Mouse (Mus musculus) left cerebral cortex, postnatal 10 days (tissue): ENCODE results near the gene Gm10130. TPM values are rescaled to one million over a fixed set of nuclear protein-coding genes. Genes with fewer than 3 reads are reported as not detected.
"Not testable (repeated sequence)": the region's sequence is repeated elsewhere in the genome, so short reads cannot be mapped to it uniquely, and the experiment has no call there.

Experiments used
- DNase-seq, 2 experiments: peaks; one replicate each; pipeline ENCODE4 v3.0.0; 2021 to 2022; ENCODE audit warnings: low spot score in 2 of 2, mixed read lengths in 1 of 2; ENCODE audit errors: extremely low spot score in 1 of 2
- intact Hi-C: fragments of 180-260 bp; cut with DNase I; formaldehyde crosslinking; loops from one replicate; pipeline ENCODE4 v1.15.1; 2025
- total RNA-seq, 2 experiments: library from RNA; stranded (reverse); gene quantifications; 2 replicates each; pipeline ENCODE4 v1.2.3; 2021

The Gm10130 gene
- 1 to 10 TPM; 2.6 to 2.7 TPM for total RNA-seq

DNA sequence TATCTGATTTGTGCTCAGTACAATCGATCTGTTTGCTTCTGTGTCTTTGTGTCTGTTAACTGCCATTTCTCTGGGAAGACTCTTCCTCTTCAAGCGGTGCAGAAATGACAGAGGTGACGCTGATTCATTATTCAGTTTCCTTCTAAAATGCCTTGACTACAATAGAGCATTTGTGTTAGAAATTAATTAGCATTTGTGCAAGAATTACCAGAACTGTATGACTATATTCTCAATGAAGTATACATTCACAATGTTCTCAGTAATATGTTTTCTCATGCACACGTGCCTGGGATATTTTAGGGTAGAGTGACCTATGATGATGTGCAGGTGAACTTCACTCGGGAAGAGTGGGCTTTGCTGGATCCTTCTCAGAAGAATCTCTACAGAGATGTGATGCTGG, at the start of gene Gm10130:
Gene Gm10130, plus strand, starts transcription at position 301 of the 400 bp plus-strand sequence.
- no peak for DNase-seq
- intact Hi-C loops = no loop called here

DNA sequence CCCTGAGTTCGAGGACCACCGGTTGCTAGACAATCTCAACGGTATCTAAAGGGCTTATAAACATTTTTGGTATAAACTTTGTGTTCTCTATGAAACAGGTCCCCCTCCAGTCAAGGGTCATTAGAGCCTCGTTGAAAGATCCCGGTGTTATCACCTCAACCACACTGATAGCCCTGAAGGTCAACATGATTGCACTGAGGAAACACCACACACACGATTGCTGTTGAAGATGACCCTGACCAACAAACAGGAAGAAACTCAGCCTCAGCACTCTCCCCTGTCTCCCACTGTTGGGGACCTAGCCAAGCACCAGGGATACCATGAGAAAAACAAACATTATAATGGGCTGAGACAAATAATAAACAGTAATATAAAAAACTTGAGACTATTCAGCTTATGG, 29.8 kb upstream of the Gm10130 start:
- DNase-seq = no peak
- intact Hi-C loops = no loop called here

GRCm38 (mm10) chr2:150299096-150299495, 24.4 kb upstream of the Gm10130 start:
- intact Hi-C loops = no loop called here
- DNase-seq = no peak

GRCm38 (mm10) chr2:150307183-150307773, 16.2 kb upstream of the Gm10130 start:
- no peak for DNase-seq
- intact Hi-C loops = no loop called here

- DNase-seq = peak; percentile 86 to 91
- intact Hi-C loops = not testable (repeated sequence)
These were observed 12.3 kb upstream of the Gm10130 start for GRCm38 (mm10) chr2:150310952-150311884.

- DNase-seq = no peak
- intact Hi-C loops = no loop called here
These were observed 7.4 kb upstream of the Gm10130 start for GRCm38 (mm10) chr2:150316140-150316539.

DNA sequence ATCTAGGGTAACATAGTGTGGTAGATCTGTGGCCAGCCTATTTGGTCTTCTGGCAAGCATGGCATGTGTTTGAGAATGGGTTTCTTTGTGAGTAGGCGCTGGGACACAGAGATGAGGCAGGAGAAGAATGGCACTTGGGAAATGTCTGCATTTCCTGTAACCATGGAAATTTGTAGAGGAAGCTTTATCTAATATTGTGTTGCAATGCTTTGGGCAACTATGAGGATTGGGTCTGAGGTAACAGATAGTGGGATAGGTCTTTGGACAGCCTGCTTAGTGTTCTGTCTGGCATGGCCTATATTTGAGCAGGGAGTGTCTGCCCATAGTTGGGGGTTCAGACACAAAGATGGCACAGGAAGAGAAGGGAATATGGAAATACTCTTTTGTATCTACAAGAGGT, 4.5 kb upstream of the Gm10130 start:
- intact Hi-C loops = no loop called here

DNA sequence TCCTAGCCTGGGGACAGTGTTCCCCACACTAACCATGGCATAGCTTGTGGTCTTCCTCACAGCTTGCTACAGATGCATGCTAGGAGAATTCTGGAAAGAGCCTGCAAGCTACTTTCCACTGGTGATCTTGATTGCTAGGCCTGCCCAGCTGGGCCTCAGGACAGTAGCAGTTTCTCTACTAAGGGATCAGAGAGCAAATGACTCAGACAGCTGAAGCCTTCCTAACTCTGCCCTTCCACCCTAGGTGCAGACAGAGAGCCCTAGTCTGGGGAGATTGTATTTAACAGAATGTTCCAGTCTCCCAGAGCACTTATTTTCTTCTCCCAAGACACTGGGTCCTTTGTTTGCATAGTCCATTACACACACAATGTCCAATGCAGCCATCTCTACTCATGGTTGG, 33.6 kb downstream of the Gm10130 start:
- not testable (repeated sequence) for DNase-seq

More for the DNA sequence above, 4.5 kb upstream of the Gm10130 start:
- no peak for DNase-seq

DNA sequence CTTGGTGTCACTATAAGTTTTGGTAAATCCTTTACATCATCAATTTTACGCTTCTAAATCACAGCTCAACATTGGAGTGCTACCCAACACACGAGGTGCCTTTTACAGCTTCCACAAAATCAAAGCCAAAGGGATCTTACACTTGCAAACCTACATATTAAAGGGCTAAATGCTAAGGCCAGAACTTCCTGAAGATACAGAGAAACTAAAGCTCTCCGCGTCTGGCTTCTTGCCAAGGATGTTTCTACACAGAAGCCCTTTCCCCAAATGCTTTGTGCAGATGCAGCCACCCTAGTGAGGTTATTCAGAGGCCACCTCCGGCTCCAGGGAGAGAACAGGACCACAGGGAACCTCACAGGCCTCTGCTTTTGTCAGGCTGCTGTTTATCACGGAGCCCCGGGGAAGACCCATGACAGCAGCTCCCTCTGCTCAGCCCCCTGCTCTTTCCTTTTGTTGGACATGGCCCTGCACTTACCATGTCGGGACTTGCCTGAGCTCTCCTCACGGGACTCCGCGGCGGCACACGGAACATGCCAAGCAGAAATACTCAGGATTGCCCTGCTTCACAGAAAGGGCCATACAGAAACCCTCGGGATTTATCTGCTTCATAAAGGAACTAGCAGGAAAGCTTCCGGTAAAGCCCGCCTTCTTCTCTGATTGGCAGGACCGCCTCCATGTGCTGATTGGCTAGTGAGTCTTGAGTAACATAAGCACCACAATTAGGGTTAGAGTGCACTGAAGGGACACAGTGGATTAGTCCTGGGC, 38.8 kb downstream of the Gm10130 start, which contains the start of gene 3300002I08Rik:
Gene 3300002I08Rik, minus strand, starts transcription at position 653 of the 765 bp plus-strand sequence.
- peak; percentile 85 to 88 for DNase-seq
- intact Hi-C loops = not testable (repeated sequence)

More for the DNA sequence above, 33.6 kb downstream of the Gm10130 start:
- intact Hi-C loops = not testable (repeated sequence)

DNA sequence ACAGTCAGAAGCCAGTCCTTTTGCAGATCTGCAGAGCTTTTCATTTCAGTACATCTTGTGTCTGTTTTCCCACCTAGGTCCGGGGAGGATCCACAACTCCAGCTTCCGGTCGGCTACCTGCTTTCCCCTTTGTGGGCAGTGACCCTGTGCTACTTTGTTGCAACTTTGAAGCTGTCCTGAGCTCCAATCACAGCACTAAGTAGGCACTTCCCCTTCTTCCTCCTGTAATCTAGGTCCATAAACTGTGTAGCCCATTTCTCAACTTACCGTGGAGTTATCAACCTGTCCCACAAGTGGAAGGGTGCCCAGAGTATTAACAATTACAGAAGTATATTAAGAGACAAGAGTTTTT, 39.4 kb downstream of the Gm10130 start:
- no peak for DNase-seq
- intact Hi-C loops = no loop called here

DNA sequence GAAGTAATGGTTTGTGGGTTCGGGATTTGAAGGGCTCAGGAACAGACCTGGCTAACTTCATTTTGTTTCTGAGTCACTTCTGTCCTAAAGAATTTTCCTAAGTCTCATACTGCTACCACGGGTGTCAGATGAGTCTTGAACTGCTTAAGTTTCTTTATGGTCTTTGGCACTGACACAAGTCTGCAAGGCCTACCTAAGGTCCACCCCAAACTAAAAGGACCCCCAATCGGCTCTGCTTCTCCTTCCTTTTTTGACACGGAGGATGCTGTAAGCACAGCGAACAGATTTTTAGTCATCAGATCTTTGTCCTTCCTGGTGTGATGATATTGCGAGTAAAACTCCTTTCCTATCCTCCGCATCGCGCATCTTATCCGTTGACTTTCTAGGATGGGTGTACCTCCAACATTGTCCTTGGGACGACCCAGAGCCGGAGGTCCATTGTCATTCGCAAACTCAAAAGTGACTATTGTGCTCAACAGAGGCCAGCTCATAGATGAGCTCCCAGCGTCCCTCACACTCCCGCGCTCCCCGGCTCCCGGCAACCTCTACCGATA, 62.1 kb downstream of the Gm10130 start:
- intact Hi-C loops, DNase-seq: not testable (repeated sequence)

DNA sequence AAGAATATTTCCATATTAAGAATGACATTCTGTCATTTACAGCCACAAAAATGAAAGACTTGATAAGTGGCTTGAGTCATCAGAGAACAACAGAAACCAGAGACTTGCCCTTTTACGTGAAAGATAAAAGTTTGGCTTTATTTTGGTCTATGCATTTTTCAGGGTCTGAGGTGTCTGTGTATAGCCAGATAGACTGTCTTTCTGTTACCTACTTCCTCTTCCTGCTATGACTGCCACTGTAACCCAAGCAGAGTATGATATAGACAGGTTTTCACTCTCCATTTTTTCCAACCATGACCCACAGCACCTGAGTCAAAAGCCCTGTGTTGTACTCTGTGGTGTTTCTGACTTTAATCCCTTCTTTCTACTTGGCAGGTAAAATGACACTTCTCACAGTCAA, 66.7 kb downstream of the Gm10130 start:
- DNase-seq = no peak
- intact Hi-C loops = no loop called here

- peak in 1 of 2 experiments; percentile 15 for DNase-seq
- intact Hi-C loops = not testable (repeated sequence)
These were observed 88.6 kb downstream of the Gm10130 start for GRCm38 (mm10) chr2:150412146-150412545.

Other genes starting within 250 kb of the Gm10130 start
- gene Zfp120, start 187.0 kb upstream of the Gm10130 start, total RNA-seq = 1 to 10 TPM; 8.3 to 8.5 TPM
- not detected for gene Gm10770, start 144.0 kb upstream of the Gm10130 start, total RNA-seq
- not detected for gene Gm14139, start 141.9 kb upstream of the Gm10130 start, total RNA-seq
- 10 to 100 TPM in 1 of 2 experiments, 1 to 10 TPM in 1; 9.0 to 11.1 TPM for gene Zfp937, start 105.6 kb upstream of the Gm10130 start, total RNA-seq
- 1 to 10 TPM; 8.2 to 9.5 TPM for gene Gm21994, start 68.1 kb upstream of the Gm10130 start, total RNA-seq
- under 1 TPM; 0.28 to 0.30 TPM for gene Gm14124, start 66.2 kb upstream of the Gm10130 start, total RNA-seq
- 10 to 100 TPM in 1 of 2 experiments, 1 to 10 TPM in 1; 8.8 to 10.5 TPM for gene 3300002I08Rik, start 39.1 kb downstream of the Gm10130 start, total RNA-seq
- 1 to 10 TPM; 7.0 to 7.1 TPM for gene Zfp442, start 127.8 kb downstream of the Gm10130 start, total RNA-seq
- under 1 TPM; 0.24 to 0.36 TPM for gene Zfp345, start 161.4 kb downstream of the Gm10130 start, total RNA-seq
- not detected for gene Cst7, start 246.7 kb downstream of the Gm10130 start, total RNA-seq